Mouse (Mus musculus): ENCODE data around the gene Fbxo44. TPM values are rescaled to one million over a fixed set of nuclear protein-coding genes. Genes with fewer than 3 reads are reported as not detected.
"Not testable (repeated sequence)": the region's sequence is repeated elsewhere in the genome, so short reads cannot be mapped to it uniquely, and the experiment has no call there.

The Fbxo44 gene
- total and polyA plus RNA-seq, 3 experiments, result 2.3 to 6.2 TPM; not detected in 1

GRCm38 (mm10) chr4:148194400-148194799 is 34.1 kb upstream of the Fbxo44 start:
- H3K27ac ChIP-seq (ENCODE audit: control insufficient read depth, low read depth, low read length), result no peak overlapping the region
- H3K9ac ChIP-seq (ENCODE audit: control insufficient read depth, low read depth, low read length, poor library complexity, severe bottlenecking), result no peak overlapping the region
- H3K36me3 ChIP-seq (ENCODE audit: control insufficient read depth in 1 of 2, insufficient read depth in 2 of 2, low read length in 2 of 2), result no peaks in the 10 kb centered on the region
- no peak for DNase-seq (ENCODE audit: low read depth, low spot score)
- no peak for TF ChIP-seq MXI1 (IDR thresholded peaks at IDR 0.05; ENCODE audit: low read depth, low read length)
- H3K27me3 ChIP-seq (ENCODE audit: control insufficient read depth in 1 of 2, insufficient read depth in 2 of 2, low read length in 2 of 2), result no peaks in the 10 kb centered on the region; a peak in 1 of 4 replicates
- no peaks in the 10 kb centered on the region for H3K4me1 ChIP-seq (ENCODE audit: control insufficient read depth in 1 of 2, insufficient read depth in 2 of 2, low read length in 2 of 2)
- no peaks in the 10 kb centered on the region for H3K9me3 ChIP-seq (replicated peaks; ENCODE audit: insufficient read depth, low read length)
- H3K4me3 ChIP-seq (ENCODE audit: control insufficient read depth in 1 of 2, insufficient read depth in 1 of 2, low read depth in 2 of 2, low read length in 2 of 2), result no peak overlapping the region
- H3K79me2 ChIP-seq (ENCODE audit: control insufficient read depth, insufficient read depth, low read length, poor library complexity), result no peaks in the 10 kb centered on the region

GRCm38 (mm10) chr4:148192707-148193245 is 32.5 kb upstream of the Fbxo44 start:
- Histone ChIP-seq H3K9me3 (replicated peaks; ENCODE audit: insufficient read depth, low read length) (no peaks in the 10 kb centered on the region), H3K9ac (ENCODE audit: control insufficient read depth, low read depth, low read length, poor library complexity, severe bottlenecking) (no peak overlapping the region), H3K4me3 (ENCODE audit: control insufficient read depth in 1 of 2, insufficient read depth in 1 of 2, low read depth in 2 of 2, low read length in 2 of 2) (no peak overlapping the region), H3K27me3 (ENCODE audit: control insufficient read depth in 1 of 2, insufficient read depth in 2 of 2, low read length in 2 of 2) (no peaks in the 10 kb centered on the region; a peak in 1 of 4 replicates), H3K4me1 (ENCODE audit: control insufficient read depth in 1 of 2, insufficient read depth in 2 of 2, low read length in 2 of 2) (no peaks in the 10 kb centered on the region), H3K79me2 (ENCODE audit: control insufficient read depth, insufficient read depth, low read length, poor library complexity) (no peaks in the 10 kb centered on the region), H3K36me3 (ENCODE audit: control insufficient read depth in 1 of 2, insufficient read depth in 2 of 2, low read length in 2 of 2) (no peaks in the 10 kb centered on the region), H3K27ac (ENCODE audit: control insufficient read depth, low read depth, low read length) (no peak overlapping the region)
- no peak for DNase-seq (ENCODE audit: low read depth, low spot score)
- TF ChIP-seq ZC3H11A (IDR thresholded peaks at IDR 0.05; ENCODE audit: low read depth, low read length) (no peak), MXI1 (IDR thresholded peaks at IDR 0.05; ENCODE audit: low read depth, low read length) (no peak), JUND (IDR thresholded peaks at IDR 0.05; ENCODE audit: low read depth, low read length) (no peak), E2F4 (IDR thresholded peaks at IDR 0.05; ENCODE audit: borderline replicate concordance, low read depth, low read length) (no peak), ZMIZ1 (IDR thresholded peaks at IDR 0.05; ENCODE audit: low read depth, low read length) (no peak), NELFE (IDR thresholded peaks at IDR 0.05; ENCODE audit: low read depth, low read length) (no peak), HCFC1 (IDR thresholded peaks at IDR 0.05; ENCODE audit: low read depth, low read length) (no peak), UBTF (IDR thresholded peaks at IDR 0.05; ENCODE audit: borderline replicate concordance, insufficient read depth, low read depth, low read length) (no peak), ZNF384 (IDR thresholded peaks at IDR 0.05; ENCODE audit: low read depth, low read length) (no peak), EP300 (IDR thresholded peaks at IDR 0.05; ENCODE audit: low read depth in 1 of 2, low read length in 2 of 2) (no peak)

GRCm38 (mm10) chr4:148188767-148189166 is 28.5 kb upstream of the Fbxo44 start:
- not testable (repeated sequence) for DNase-seq (ENCODE audit: low read depth, low spot score); H3K27me3 ChIP-seq (ENCODE audit: control insufficient read depth in 1 of 2, insufficient read depth in 2 of 2, low read length in 2 of 2); H3K27ac ChIP-seq (ENCODE audit: control insufficient read depth, low read depth, low read length)

More at GRCm38 (mm10) chr4:148188767-148189166, 28.5 kb upstream of the Fbxo44 start:
- not testable (repeated sequence) for H3K4me1 ChIP-seq (ENCODE audit: control insufficient read depth in 1 of 2, insufficient read depth in 2 of 2, low read length in 2 of 2); H3K4me3 ChIP-seq (ENCODE audit: control insufficient read depth in 1 of 2, insufficient read depth in 1 of 2, low read depth in 2 of 2, low read length in 2 of 2); H3K9me3 ChIP-seq (replicated peaks; ENCODE audit: insufficient read depth, low read length); H3K36me3 ChIP-seq (ENCODE audit: control insufficient read depth in 1 of 2, insufficient read depth in 2 of 2, low read length in 2 of 2); H3K79me2 ChIP-seq (ENCODE audit: control insufficient read depth, insufficient read depth, low read length, poor library complexity); H3K9ac ChIP-seq (ENCODE audit: control insufficient read depth, low read depth, low read length, poor library complexity, severe bottlenecking)
